Mouse (Mus musculus) lung, postnatal 0 days (tissue): Measurements from ENCODE around the gene Sobp. TPM values are rescaled to one million over a fixed set of nuclear protein-coding genes. Genes with fewer than 3 reads are reported as not detected.

ENCODE experiments used
- ATAC-seq: fragments of 200-750 bp; cut with Nextera tagmentation; 2 replicates; pipeline ENCODE4 v1.8.0; 2017; ENCODE audit warnings: moderate library complexity
- DNase-seq: peaks from one replicate; pipeline ENCODE4 v3.0.0-alpha.2; 2016; ENCODE audit warnings: low spot score
- H3K27ac ChIP-seq: fragments of 300-500 bp; sonication (generic); 2 replicates; pipeline ENCODE4 v1.5.1; 2014; ENCODE audit warnings: antibody characterized with exemption, mild to moderate bottlenecking, low read length, mixed read lengths
- H3K27me3 ChIP-seq: fragments of 300-500 bp; sonication (generic); replicated peaks from 2 replicates; pipeline ENCODE4 v1.6.1; 2014; ENCODE audit warnings: low read length, mixed read lengths; ENCODE audit not compliant: insufficient read depth
- H3K36me3 ChIP-seq: fragments of 300-500 bp; sonication (generic); 2 replicates; pipeline ENCODE4 v1.6.1; 2014; ENCODE audit warnings: low read length, mixed read lengths; ENCODE audit not compliant: insufficient read depth
- H3K4me1 ChIP-seq: fragments of 300-500 bp; sonication (generic); 2 replicates; pipeline ENCODE4 v1.6.1; 2014; ENCODE audit warnings: antibody characterized with exemption, low read depth, low read length, mixed read lengths; ENCODE audit not compliant: insufficient read depth
- H3K4me2 ChIP-seq: fragments of 300-500 bp; sonication (generic); replicated peaks from 2 replicates; pipeline ENCODE4 v1.6.1; 2014; ENCODE audit warnings: low read depth, mild to moderate bottlenecking, low read length, moderate library complexity, mixed read lengths
- H3K4me3 ChIP-seq: fragments of 300-500 bp; sonication (generic); 2 replicates; pipeline ENCODE4 v1.5.1; 2014; ENCODE audit warnings: low read depth, low read length
- H3K9ac ChIP-seq: fragments of 300-500 bp; sonication (generic); replicated peaks from 2 replicates; pipeline ENCODE4 v1.6.1; 2014; ENCODE audit warnings: low read depth, mild to moderate bottlenecking
- H3K9me3 ChIP-seq: fragments of 300-500 bp; sonication (generic); 2 replicates; pipeline ENCODE4 v1.6.1; 2016; ENCODE audit warnings: low read length, mixed read lengths
- CTCF ChIP-seq: IDR thresholded peaks from 2 replicates; pipeline ENCODE4 v1.5.1; 2016; ENCODE audit warnings: antibody characterized with exemption, mild to moderate bottlenecking
- EP300 ChIP-seq: IDR thresholded peaks from 2 replicates; pipeline ENCODE4 v1.6.1; 2016; ENCODE audit warnings: antibody characterized with exemption, mild to moderate bottlenecking, control low read depth
- WGBS: fragments of 180-500 bp; shearing (Covaris S2); extraction: QIAGEN DNeasy Blood & Tissue Kit; methylation state at CpG from one replicate; pipeline ENCODE4 v1.1.7; 2014; 5-methylcytosine and 5-hydroxymethylcytosine counted together
- polyA plus RNA-seq: library from polyadenylated mRNA; unstranded; fragments of >200 nt; fragmentation: Nextera tagmentation; extraction: Ambion mirVana; gene quantifications from 2 replicates; pipeline ENCODE4 v1.2.1, GENCODE M21; 2015

Sobp gene
- polyA plus RNA-seq, 1 experiment from 2014 or later: 0.27 TPM

DNA sequence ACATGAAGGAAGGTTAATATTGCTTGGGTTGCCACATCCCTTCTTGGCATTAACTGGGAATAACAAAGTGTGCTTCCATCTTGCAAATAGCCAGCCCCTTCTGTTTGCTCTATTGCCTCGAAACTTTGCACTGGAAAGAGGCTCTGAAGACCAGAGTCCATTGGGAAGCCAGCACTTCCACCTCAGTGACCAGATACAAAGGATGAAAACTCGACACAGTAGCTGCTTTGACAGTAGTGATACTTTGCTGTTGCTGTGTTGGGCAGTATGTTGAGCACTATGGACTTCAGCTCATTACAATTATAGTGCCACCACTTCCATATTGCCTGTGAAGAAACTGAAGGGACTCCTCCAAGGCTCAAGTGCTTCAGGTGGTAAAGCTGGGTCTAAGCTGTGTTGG lies 86.9 kb downstream of the Sobp start:
- no peak overlapping the region for H3K27ac ChIP-seq
- TF ChIP-seq EP300: no peak
- no peak for TF ChIP-seq CTCF
- H3K4me3 ChIP-seq: no peak overlapping the region
- no peak for ATAC-seq
- no peak overlapping the region for H3K4me2 ChIP-seq
- 52% methylated on average over 2 of the region's 2 CpGs for WGBS
- no peaks in the 10 kb centered on the region for H3K27me3 ChIP-seq
- no peaks in the 10 kb centered on the region for H3K4me1 ChIP-seq
- DNase-seq: no peak
- no peak overlapping the region for H3K9ac ChIP-seq
- no peaks in the 10 kb centered on the region for H3K36me3 ChIP-seq
- no peaks in the 10 kb centered on the region for H3K9me3 ChIP-seq

GRCm38 (mm10) chr10:43086888-43087287 lies 87.4 kb downstream of the Sobp start:
- no peaks in the 10 kb centered on the region for H3K27me3 ChIP-seq
- H3K27ac ChIP-seq: no peak overlapping the region
- ATAC-seq: no peak
- H3K9ac ChIP-seq: no peak overlapping the region
- H3K36me3 ChIP-seq: no peaks in the 10 kb centered on the region
- no peak overlapping the region for H3K4me2 ChIP-seq
- H3K4me1 ChIP-seq: no peaks in the 10 kb centered on the region
- no peak overlapping the region for H3K4me3 ChIP-seq
- H3K9me3 ChIP-seq: no peaks in the 10 kb centered on the region
- DNase-seq: no peak
- TF ChIP-seq EP300 (no peak), CTCF (no peak)
- WGBS: 81% methylated on average over 6 of the region's 6 CpGs

- no peak for ATAC-seq
- WGBS: 66% methylated on average over 6 of the region's 6 CpGs
- H3K9me3 ChIP-seq: no peaks in the 10 kb centered on the region
These were observed 90.3 kb downstream of the Sobp start for GRCm38 (mm10) chr10:43084087-43084366.

GRCm38 (mm10) chr10:43083288-43084086 lies 90.8 kb downstream of the Sobp start:
- Histone ChIP-seq H3K4me1 (no peaks in the 10 kb centered on the region), H3K36me3 (no peaks in the 10 kb centered on the region), H3K4me3 (no peak overlapping the region), H3K9ac (no peak overlapping the region), H3K4me2 (no peak overlapping the region), H3K27ac (no peak overlapping the region), H3K27me3 (no peaks in the 10 kb centered on the region), H3K9me3 (no peaks in the 10 kb centered on the region)
- TF ChIP-seq EP300 (no peak), CTCF (no peak)
- 76% methylated on average over 8 of the region's 9 CpGs for whole genome bisulfite sequencing
- no peak for ATAC-seq
- DNase-seq: no peak

More at GRCm38 (mm10) chr10:43084087-43084366, 90.3 kb downstream of the Sobp start:
- Histone ChIP-seq H3K4me3 (no peak overlapping the region), H3K36me3 (no peaks in the 10 kb centered on the region), H3K27ac (no peak overlapping the region), H3K27me3 (no peaks in the 10 kb centered on the region), H3K4me2 (no peak overlapping the region), H3K4me1 (no peaks in the 10 kb centered on the region), H3K9ac (no peak overlapping the region)
- no peak for TF ChIP-seq CTCF
- TF ChIP-seq EP300: no peak
- DNase-seq: no peak

GRCm38 (mm10) chr10:43081316-43081715 lies 93.0 kb downstream of the Sobp start:
- TF ChIP-seq CTCF (no peak), EP300 (no peak)
- ATAC-seq: no peak
- 56% methylated on average over 3 of the region's 3 CpGs for WGBS
- DNase-seq: no peak
- no peaks in the 10 kb centered on the region for H3K36me3 ChIP-seq
- no peak overlapping the region for H3K4me3 ChIP-seq
- no peaks in the 10 kb centered on the region for H3K4me1 ChIP-seq
- no peaks in the 10 kb centered on the region for H3K9me3 ChIP-seq
- no peaks in the 10 kb centered on the region for H3K27me3 ChIP-seq
- no peak overlapping the region for H3K4me2 ChIP-seq
- H3K27ac ChIP-seq: no peak overlapping the region
- no peak overlapping the region for H3K9ac ChIP-seq

DNA sequence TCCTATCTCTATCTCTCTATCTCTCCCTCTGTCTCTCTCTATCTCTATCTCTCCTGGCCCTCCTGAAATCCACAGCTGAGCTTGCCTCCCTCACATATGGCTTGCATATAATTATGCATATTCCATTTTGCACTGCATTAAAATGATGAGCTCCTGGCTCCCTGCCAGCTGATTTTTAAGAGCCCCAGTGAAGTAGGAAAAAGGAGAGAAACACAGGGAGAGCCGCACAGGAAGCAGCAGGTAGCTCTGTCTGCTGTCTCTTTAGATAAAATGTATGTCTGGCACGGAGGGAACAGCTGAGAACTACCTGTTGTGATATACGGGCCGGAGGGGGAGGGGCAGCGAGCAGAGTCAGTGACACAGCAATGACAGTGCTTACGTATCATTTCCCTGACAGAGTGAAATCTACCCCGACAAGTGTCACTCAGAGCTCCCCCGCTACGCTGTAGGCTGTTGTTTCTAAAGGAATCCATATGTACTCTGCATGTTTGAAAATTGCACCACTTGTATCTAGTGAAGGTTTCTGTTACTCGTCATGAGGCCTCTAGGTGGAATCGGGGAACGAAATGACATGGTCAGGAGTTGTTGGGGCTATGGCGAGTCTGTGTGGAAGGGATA lies 98.7 kb downstream of the Sobp start:
- Histone ChIP-seq H3K9me3 (no peaks in the 10 kb centered on the region), H3K4me1 (no peaks in the 10 kb centered on the region), H3K27me3 (no peaks in the 10 kb centered on the region), H3K27ac (no peak overlapping the region), H3K36me3 (no peaks in the 10 kb centered on the region), H3K4me2 (no peak overlapping the region), H3K9ac (no peak overlapping the region), H3K4me3 (no peak overlapping the region)
- DNase-seq (no peak), ATAC-seq (no peak)
- WGBS: 64% methylated on average over 13 of the region's 13 CpGs
- TF ChIP-seq EP300 (no peak), CTCF (no peak)
